Mouse (Mus musculus) stomach, embryonic 15.5 days (tissue): ENCODE data around the gene Disp2. TPM values are rescaled to one million over a fixed set of nuclear protein-coding genes. Genes with fewer than 3 reads are reported as not detected.

Experiments used
- ATAC-seq: fragments of 200-750 bp; cut with Nextera tagmentation; 2 replicates; pipeline ENCODE4 v1.8.0; 2017; ENCODE audit warnings: low read depth, moderate number of reproducible peaks, moderate TSS enrichment; ENCODE audit not compliant: insufficient read depth, low FRiP score
- H3K27ac ChIP-seq: fragments of 300-500 bp; sonication (generic); 2 replicates; pipeline ENCODE4 v1.5.1; 2015; ENCODE audit warnings: mild to moderate bottlenecking, inconsistent platforms
- H3K27me3 ChIP-seq: fragments of 300-500 bp; sonication (generic); replicated peaks from 2 replicates; pipeline ENCODE4 v1.6.1; 2015; ENCODE audit warnings: inconsistent platforms
- H3K36me3 ChIP-seq: fragments of 300-500 bp; sonication (generic); 2 replicates; pipeline ENCODE4 v1.6.1; 2015; ENCODE audit warnings: inconsistent platforms
- H3K4me1 ChIP-seq: fragments of 300-500 bp; sonication (generic); 2 replicates; pipeline ENCODE4 v1.6.1; 2015; ENCODE audit warnings: inconsistent platforms
- H3K4me2 ChIP-seq: fragments of 300-500 bp; sonication (generic); 2 replicates; pipeline ENCODE4 v1.6.1; 2015; ENCODE audit warnings: mild to moderate bottlenecking, inconsistent platforms
- H3K4me3 ChIP-seq: fragments of 300-500 bp; sonication (generic); replicated peaks from 2 replicates; pipeline ENCODE4 v1.5.1; 2015; ENCODE audit warnings: inconsistent platforms
- H3K9ac ChIP-seq: fragments of 300-500 bp; sonication (generic); 2 replicates; pipeline ENCODE4 v1.6.1; 2015; ENCODE audit warnings: inconsistent platforms
- H3K9me3 ChIP-seq: fragments of 300-500 bp; sonication (generic); 2 replicates; pipeline ENCODE4 v1.6.1; 2016; ENCODE audit warnings: inconsistent platforms
- WGBS: fragments of 180-500 bp; shearing (Covaris S2); methylation state at CpG from one replicate; pipeline ENCODE4 v1.1.7; 2015; 5-methylcytosine and 5-hydroxymethylcytosine counted together
- polyA plus RNA-seq: library from polyadenylated mRNA; unstranded; fragments of >200 nt; fragmentation: Nextera tagmentation; extraction: Ambion mirVana; gene quantifications from 2 replicates; pipeline ENCODE4 v1.2.1, GENCODE M21; 2015

The Disp2 gene
- polyA plus RNA-seq, 1 experiment from 2014 or later = 2.8 TPM

- Histone ChIP-seq H3K36me3 (no peaks in the 10 kb centered on the region), H3K27me3 (peaks cover 17% of the 10 kb centered on the region; the same call in 1 of the 2 replicates), H3K9ac (peak overlapping the region; percentile 86), H3K4me1 (peaks cover 26% of the 10 kb centered on the region; the same call in 1 of the 2 replicates), H3K27ac (peak overlapping the region; percentile 26; the same call in 1 of the 2 replicates), H3K4me2 (peak overlapping the region; percentile 96), H3K4me3 (peak overlapping the region; percentile 91), H3K9me3 (no peaks in the 10 kb centered on the region)
- under 1% methylated on average over 90 of the region's 113 CpGs for WGBS
- ATAC-seq = peak; percentile 28
Observed at GRCm38 (mm10) chr2:118745915-118746901, 33.3 kb upstream of the Disp2 start.

- peak overlapping the region; percentile 91 for H3K4me3 ChIP-seq
- H3K9ac ChIP-seq = no peak overlapping the region
- peak overlapping the region; percentile 96 for H3K4me2 ChIP-seq
- WGBS = 30% methylated on average over 10 of the region's 10 CpGs
- no peaks in the 10 kb centered on the region for H3K36me3 ChIP-seq
- no peak overlapping the region for H3K27ac ChIP-seq
- ATAC-seq = no peak
- H3K9me3 ChIP-seq = no peaks in the 10 kb centered on the region
- peaks cover 11% of the 10 kb centered on the region; the same call in 1 of the 2 replicates for H3K27me3 ChIP-seq
- peaks cover 26% of the 10 kb centered on the region; the same call in 1 of the 2 replicates for H3K4me1 ChIP-seq
Observed at GRCm38 (mm10) chr2:118747301-118747960, 32.1 kb upstream of the Disp2 start.

- H3K4me1 ChIP-seq = peaks cover 24% of the 10 kb centered on the region; the same call in 1 of the 2 replicates
- 49% methylated on average over 10 of the region's 10 CpGs for WGBS
Observed at GRCm38 (mm10) chr2:118749341-118749884, 30.1 kb upstream of the Disp2 start.

GRCm38 (mm10) chr2:118750476-118750875 lies 29.0 kb upstream of the Disp2 start:
- H3K36me3 ChIP-seq = no peaks in the 10 kb centered on the region
- H3K4me3 ChIP-seq = no peak overlapping the region
- H3K27ac ChIP-seq = peak overlapping the region; percentile 26; the same call in 1 of the 2 replicates
- ATAC-seq = no peak
- 79% methylated on average over 8 of the region's 8 CpGs for WGBS
- H3K4me2 ChIP-seq = no peak overlapping the region
- 0 out of 2 replicates have a peak, but pooled peaks cover 15% of the 10 kb centered on the region for H3K4me1 ChIP-seq
- no peak overlapping the region for H3K9ac ChIP-seq
- H3K27me3 ChIP-seq = no peaks in the 10 kb centered on the region
- no peaks in the 10 kb centered on the region for H3K9me3 ChIP-seq

More at GRCm38 (mm10) chr2:118749341-118749884, 30.1 kb upstream of the Disp2 start:
- Histone ChIP-seq H3K36me3 (no peaks in the 10 kb centered on the region), H3K27ac (peak overlapping the region; percentile 77), H3K9me3 (no peaks in the 10 kb centered on the region), H3K4me2 (peak overlapping the region; percentile 6; the same call in 1 of the 2 replicates), H3K27me3 (0 out of 2 replicates have a peak, but pooled peaks cover 5% of the 10 kb centered on the region), H3K4me3 (no peak overlapping the region), H3K9ac (no peak overlapping the region)
- ATAC-seq = peak; percentile 32; the same call in 1 of the 2 replicates

GRCm38 (mm10) chr2:118751896-118752791 lies 27.4 kb upstream of the Disp2 start:
- Histone ChIP-seq H3K9ac (no peak overlapping the region), H3K27me3 (no peaks in the 10 kb centered on the region), H3K27ac (peak overlapping the region; percentile 65), H3K4me1 (0 out of 2 replicates have a peak, but pooled peaks cover 8% of the 10 kb centered on the region), H3K4me3 (no peak overlapping the region), H3K4me2 (no peak overlapping the region), H3K36me3 (no peaks in the 10 kb centered on the region), H3K9me3 (no peaks in the 10 kb centered on the region)
- no peak for ATAC-seq
- WGBS = 54% methylated on average over 16 of the region's 16 CpGs

GRCm38 (mm10) chr2:118752792-118753108 lies 26.8 kb upstream of the Disp2 start:
- Histone ChIP-seq H3K9me3 (no peaks in the 10 kb centered on the region), H3K4me2 (no peak overlapping the region), H3K4me1 (0 out of 2 replicates have a peak, but pooled peaks cover 4% of the 10 kb centered on the region), H3K36me3 (no peaks in the 10 kb centered on the region), H3K27ac (peak overlapping the region; percentile 65), H3K27me3 (no peaks in the 10 kb centered on the region), H3K4me3 (no peak overlapping the region), H3K9ac (no peak overlapping the region)
- ATAC-seq = no peak
- WGBS = 61% methylated on average over 4 of the region's 4 CpGs

- Histone ChIP-seq H3K4me2 (no peak overlapping the region), H3K4me1 (0 out of 2 replicates have a peak, but pooled peaks cover 6% of the 10 kb centered on the region), H3K9ac (no peak overlapping the region), H3K4me3 (no peak overlapping the region), H3K36me3 (no peaks in the 10 kb centered on the region), H3K9me3 (no peaks in the 10 kb centered on the region), H3K27me3 (no peaks in the 10 kb centered on the region), H3K27ac (no peak overlapping the region)
- 80% methylated on average over 5 of the region's 5 CpGs for WGBS
- no peak for ATAC-seq
Observed at GRCm38 (mm10) chr2:118754143-118754542, 25.4 kb upstream of the Disp2 start.

- no peak for ATAC-seq
- H3K27me3 ChIP-seq = no peaks in the 10 kb centered on the region
- no peaks in the 10 kb centered on the region for H3K9me3 ChIP-seq
- H3K9ac ChIP-seq = no peak overlapping the region
- no peak overlapping the region for H3K4me2 ChIP-seq
- H3K4me1 ChIP-seq = 0 out of 2 replicates have a peak, but pooled peaks cover 3% of the 10 kb centered on the region
- WGBS = 77% methylated on average over 6 of the region's 6 CpGs
- no peak overlapping the region for H3K27ac ChIP-seq
- no peak overlapping the region for H3K4me3 ChIP-seq
- no peaks in the 10 kb centered on the region for H3K36me3 ChIP-seq
Observed at GRCm38 (mm10) chr2:118755407-118755806, 24.1 kb upstream of the Disp2 start.

- Histone ChIP-seq H3K9ac (no peak overlapping the region), H3K27me3 (no peaks in the 10 kb centered on the region), H3K36me3 (no peaks in the 10 kb centered on the region), H3K4me1 (peaks cover 6% of the 10 kb centered on the region), H3K27ac (no peak overlapping the region), H3K9me3 (no peaks in the 10 kb centered on the region), H3K4me2 (no peak overlapping the region), H3K4me3 (no peak overlapping the region)
- 70% methylated on average over 4 of the region's 4 CpGs for WGBS
- ATAC-seq = no peak
Observed at GRCm38 (mm10) chr2:118756103-118756502, 23.4 kb upstream of the Disp2 start.

- Histone ChIP-seq H3K4me1 (peaks cover 35% of the 10 kb centered on the region), H3K4me3 (no peak overlapping the region), H3K9ac (no peak overlapping the region), H3K36me3 (no peaks in the 10 kb centered on the region), H3K4me2 (no peak overlapping the region), H3K9me3 (no peaks in the 10 kb centered on the region), H3K27ac (no peak overlapping the region), H3K27me3 (no peaks in the 10 kb centered on the region)
- WGBS = 15% methylated on average over 8 of the region's 8 CpGs
- no peak for ATAC-seq
Observed at GRCm38 (mm10) chr2:118759828-118760227, 19.7 kb upstream of the Disp2 start.
